Mouse (Mus musculus): ENCODE results near the gene Srrt.

The Srrt gene

GRCm38 (mm10) chr5:137338256-137338655, 30.8 kb upstream of the Srrt start:
- peak; percentile 86 to 90 for DNase-seq (ENCODE audit: low spot score in 2 of 2)

DNA sequence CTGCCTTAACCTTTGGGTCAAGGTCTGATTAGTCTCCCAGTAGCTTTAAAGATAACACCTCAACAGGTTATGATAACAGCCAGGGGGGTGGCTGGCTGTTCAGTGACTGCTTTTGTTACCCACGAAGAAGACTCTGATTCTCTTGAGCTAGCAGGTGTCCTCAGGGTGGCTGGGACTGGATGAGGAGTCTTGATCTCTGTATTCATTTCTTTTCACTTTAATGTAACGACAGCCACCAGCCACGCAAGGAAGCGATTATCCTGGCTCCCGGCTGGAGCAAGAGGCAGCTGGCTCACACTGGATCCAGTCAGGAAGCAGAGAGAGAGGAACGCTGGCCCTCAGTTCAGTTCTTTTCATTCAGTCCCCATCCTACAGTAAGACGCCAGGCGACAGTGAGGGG, 29.7 kb upstream of the Srrt start:
- DNase-seq (ENCODE audit: low spot score in 2 of 2): no peak

DNA sequence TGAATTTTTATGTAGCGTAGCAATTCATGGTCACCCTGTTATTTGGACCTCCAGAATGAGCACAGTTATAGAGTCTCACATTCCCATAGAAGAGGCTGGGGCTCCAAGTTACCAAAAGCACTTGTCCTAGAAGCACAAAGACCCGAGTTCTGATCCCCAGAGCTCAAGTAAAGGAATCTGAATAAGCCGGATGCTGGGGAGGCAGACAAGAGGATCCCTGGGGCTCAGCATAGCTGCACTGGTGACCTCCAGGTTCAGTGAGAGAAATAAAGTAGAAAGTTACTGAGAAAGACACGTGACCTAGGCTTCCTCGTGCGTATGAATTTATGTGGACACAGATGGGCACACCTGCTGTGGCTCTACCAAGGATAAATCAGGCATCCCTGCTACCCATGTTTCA, 27.6 kb upstream of the Srrt start:
- DNase-seq (ENCODE audit: low spot score in 2 of 2): no peak

DNA sequence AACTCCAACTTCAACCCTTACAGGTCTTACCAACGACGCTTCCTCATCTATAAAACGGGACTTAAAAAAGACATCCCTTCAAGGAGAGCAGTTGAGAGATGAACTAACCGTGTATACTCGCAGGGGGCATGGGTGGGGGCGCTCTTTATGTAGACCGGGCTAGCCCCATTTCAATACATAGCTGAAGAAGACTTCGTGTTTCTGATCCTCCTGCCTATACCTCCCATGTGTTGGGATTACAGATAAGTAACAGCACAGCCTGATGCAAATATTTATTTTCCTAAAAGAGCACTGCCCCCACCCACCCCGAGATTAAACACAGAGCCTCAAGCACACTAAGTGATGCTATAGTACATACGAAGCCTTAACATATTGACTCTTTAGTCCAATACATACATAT, 26.8 kb upstream of the Srrt start:
- no peak for DNase-seq (ENCODE audit: low spot score in 2 of 2)

DNA sequence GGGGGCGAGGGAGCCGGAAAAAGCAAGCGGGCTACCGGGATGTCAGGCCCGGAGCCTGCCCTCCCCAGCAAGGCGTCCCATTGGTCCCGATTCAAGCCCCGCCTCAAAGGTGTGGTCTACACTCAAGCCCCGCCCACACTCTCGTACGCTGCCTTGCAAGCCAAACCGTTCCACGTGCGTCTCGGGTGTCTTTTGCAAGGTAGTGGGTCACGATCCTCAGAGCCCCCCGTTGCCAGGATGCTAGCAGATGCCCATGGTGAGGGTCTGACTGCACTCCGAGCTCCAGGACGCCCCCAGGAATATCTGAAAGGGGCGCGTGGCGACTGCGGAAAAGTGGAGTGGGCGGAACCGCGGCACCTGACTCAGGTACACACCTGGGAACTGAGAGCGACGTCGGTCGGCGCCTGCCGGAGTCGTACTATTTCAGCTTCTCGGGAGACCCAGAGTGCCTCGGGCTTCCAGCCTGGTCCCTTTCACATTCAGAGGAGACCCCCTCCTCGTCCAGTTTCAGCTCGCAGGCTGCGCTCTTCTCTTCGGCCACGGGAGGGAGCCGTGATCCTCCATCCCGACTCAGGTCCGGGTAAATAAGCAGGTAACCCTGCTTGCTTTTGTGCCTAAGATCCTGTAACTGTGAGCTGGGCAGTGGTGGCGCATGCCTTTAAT, 26.2 kb upstream of the Srrt start, which contains the start of gene Slc12a9:
Gene Slc12a9, minus strand, starts transcription at position 86 of the 663 bp plus-strand sequence.
- peak; percentile 88 to 92 for DNase-seq (ENCODE audit: low spot score in 2 of 2)

DNA sequence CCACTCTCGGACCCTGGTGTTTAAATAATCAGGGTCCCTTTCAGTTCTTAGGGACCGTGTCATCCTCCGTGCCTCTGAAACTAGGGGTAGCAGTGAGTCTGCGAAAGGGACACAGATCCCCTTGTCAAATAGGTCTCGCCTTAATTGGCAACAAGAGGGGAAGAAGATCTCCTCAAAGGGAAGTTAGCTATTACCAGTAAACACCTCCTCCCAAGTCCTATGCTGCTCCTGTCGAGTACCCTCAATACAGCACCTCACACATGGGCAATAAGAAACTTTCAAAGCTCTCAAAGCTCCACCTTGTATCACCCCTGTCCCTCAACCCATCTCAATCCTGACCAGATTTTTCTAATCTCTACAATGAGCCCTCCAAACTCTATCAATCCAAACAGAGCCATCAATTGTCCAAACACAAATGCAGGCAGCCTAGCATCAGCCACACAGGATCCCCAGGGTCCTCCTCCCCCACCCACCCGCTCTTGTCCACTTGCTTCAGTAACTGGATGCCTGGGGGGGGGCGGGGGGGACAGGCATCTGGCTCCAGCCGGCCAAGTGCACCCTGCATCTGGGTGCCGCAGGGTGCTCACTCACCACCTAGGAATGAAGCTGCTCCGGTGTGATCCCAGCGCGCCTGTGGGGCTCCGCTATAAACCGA, 25.5 kb upstream of the Srrt start:
- DNase-seq (ENCODE audit: low spot score in 2 of 2): no peak

DNA sequence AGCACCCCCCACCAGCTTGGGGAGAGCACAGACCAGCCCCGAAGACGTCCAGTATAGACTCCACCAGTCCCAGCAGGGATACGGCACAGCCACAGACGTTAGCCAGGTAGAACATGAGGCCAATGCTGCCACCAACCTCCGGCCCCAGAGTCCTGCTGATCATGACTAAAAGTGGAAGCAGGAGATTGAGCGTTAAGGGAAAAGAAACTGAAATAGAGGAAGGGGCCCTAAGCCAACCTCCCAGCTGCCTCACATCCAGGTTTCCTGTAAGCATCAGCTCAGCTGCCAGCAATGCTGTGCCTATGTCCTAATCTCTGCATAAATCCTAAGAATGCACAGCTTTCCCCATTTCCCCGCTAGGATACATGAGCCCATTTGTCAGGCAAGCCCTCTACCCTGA, 23.4 kb upstream of the Srrt start:
- DNase-seq (ENCODE audit: low spot score in 2 of 2): no peak

DNA sequence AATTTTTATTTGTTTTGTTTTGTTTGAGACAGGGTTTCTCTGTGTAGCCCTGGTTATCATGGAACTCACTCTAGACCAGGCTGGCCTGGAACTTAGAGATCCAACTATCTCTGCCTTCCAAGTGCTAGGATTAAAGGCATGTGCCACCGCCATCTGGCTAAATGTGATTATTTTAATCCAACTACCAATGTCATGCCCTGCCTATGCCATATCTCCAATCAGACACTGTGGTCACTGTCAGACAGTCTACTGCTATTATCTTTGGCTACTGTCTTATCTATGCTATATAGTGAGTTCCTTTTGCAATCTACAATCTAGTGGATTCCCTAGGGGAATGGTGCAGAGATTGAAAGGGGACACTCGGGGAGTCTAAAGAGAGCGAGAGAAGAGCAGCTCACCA, 13.5 kb upstream of the Srrt start:
- no peak for DNase-seq (ENCODE audit: low spot score in 2 of 2)

- no peak for DNase-seq (ENCODE audit: low spot score in 2 of 2)
Observed at GRCm38 (mm10) chr5:137318570-137318969, 11.1 kb upstream of the Srrt start.

DNA sequence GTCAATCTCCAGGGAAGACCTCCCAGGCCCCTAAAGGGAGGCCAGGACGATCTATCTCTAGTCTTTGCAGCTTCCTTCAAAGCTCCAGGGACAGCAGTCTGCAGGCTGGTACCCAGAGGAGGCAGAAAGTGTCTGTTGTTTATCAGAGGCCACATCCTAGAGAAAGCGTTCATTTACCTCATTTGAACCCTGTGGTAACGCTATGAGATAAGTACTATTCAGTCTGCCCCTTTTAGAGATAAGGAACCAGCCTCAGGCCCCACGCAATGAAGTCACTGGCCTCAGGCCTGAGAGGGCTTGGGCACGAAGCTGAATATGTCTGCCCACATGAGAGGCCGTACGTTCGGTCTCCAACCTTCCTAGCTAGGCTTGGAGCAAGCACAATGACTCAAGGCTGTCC, 9.9 kb upstream of the Srrt start:
- DNase-seq (ENCODE audit: low spot score in 2 of 2): no peak

DNA sequence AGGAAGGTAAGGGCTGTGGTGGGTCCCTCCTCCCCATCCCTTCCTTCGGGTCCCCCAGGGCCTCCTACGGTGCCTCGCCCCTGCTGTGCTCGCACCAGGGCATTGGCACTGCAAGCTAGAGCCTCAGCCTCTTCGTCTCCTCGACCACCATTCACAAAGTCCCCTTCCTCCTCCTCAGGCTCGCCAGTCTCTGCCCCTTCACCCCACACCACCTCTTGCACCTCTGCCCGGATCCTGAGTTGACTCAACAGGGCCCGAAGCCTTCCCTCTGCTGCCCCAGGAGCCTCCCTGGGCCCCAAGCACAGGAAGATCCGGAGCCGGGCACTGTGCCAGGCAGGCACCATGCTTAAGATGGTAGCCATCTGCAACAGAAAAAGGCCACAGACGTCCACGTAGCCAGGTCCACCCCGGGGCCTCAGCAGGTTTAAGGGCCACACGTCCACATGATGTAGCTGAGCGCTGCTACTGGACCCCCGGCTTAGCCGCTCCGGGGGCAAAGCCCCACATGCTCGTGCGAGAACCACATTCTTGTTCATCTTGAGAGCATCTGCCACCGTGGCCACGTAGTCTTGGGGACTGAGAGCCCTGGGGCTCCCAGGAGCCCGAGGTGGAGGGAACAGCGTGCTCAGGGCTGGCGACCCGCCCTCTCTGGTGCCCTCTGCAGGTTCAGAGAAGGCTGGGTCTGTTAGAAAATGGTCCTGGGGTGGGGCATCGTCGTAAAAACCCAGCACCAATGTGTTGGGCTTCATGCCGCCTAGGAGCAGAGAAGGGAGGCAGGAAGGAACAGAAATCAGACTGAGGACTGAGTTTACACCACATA, 7.8 kb upstream of the Srrt start:
- no peak for DNase-seq (ENCODE audit: low spot score in 2 of 2)

GRCm38 (mm10) chr5:137314193-137315083, 7.0 kb upstream of the Srrt start, which contains the start of gene Trip6:
Gene Trip6, minus strand, starts transcription at chr5:137314404.
- DNase-seq (ENCODE audit: low spot score in 2 of 2): peak in 1 of 2 experiments; percentile 54

GRCm38 (mm10) chr5:137313466-137314192, 6.2 kb upstream of the Srrt start:
- DNase-seq (ENCODE audit: low spot score in 2 of 2): no peak

DNA sequence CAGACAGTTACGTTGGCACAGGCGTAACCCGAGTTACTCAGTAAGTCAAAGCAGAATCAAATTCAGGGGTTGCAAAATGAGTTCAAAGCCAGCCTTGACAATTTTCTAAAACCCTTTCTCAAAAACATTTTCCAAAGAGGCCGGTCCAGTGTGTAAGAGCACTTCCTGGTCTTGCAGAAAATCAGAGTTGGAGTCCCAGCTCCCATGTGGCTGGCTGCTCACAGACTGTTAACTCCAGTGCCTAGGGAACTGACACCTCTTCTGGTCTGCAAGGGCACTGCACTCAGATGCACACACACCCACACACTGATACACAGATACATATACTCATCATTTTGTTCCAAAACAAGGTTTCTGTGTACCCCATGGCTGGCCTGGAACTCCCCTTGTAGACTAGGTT, 882 bp upstream of the Srrt start:
- DNase-seq (ENCODE audit: low spot score in 2 of 2): no peak

DNA sequence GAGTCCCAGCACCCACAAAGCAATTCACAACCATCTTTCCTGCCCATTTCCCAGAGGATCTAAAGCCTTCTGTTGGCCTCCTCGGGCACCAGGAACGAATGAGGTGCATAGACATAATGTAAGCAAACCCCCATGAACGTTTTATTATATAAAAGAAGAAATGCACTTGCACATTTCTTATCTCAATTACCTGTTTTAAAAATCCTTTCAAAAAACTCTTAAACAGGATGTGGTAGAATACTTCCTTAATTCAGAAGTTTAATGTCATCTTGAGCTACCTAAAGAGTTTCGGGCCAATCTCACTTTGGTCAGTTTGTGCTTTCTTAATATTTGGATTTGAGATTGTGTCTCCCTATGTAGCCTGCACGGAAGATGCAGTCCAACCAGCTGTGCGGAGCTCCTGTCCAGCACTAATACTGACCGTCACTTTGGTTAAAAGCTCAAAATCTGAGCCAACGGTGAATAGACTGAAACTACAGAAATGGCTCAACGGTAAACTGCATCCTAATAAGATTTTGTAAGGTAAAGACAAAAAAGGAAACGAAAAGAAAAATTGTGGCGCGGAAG, 952 bp downstream of the Srrt start:
- no peak for DNase-seq (ENCODE audit: low spot score in 2 of 2)

- peak in 1 of 2 experiments; percentile 45 for DNase-seq (ENCODE audit: low spot score in 2 of 2)
Observed at GRCm38 (mm10) chr5:137305822-137306221, 1.7 kb downstream of the Srrt start.

DNA sequence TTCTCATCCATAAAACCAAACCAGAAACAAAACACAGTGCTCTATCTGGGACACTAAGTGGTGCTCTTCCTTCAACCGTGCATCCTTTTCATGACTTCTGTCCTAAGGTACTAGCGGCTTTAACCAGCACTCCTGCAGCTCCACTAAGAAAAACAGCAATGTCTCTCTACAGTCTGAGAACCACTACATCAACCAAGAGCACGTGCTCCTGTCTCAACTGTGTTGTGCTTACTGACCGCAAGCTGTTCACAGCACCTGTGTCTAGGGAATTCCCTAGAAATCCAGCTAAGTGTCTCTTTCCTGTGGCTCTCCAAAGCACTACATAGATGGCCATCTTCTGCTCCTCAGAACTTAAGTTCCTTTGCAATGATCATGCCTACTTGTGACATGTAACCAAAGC, 2.7 kb downstream of the Srrt start:
- DNase-seq (ENCODE audit: low spot score in 2 of 2): no peak

- no peak for DNase-seq (ENCODE audit: low spot score in 2 of 2)
Observed at GRCm38 (mm10) chr5:137304165-137304564, 3.3 kb downstream of the Srrt start.

DNA sequence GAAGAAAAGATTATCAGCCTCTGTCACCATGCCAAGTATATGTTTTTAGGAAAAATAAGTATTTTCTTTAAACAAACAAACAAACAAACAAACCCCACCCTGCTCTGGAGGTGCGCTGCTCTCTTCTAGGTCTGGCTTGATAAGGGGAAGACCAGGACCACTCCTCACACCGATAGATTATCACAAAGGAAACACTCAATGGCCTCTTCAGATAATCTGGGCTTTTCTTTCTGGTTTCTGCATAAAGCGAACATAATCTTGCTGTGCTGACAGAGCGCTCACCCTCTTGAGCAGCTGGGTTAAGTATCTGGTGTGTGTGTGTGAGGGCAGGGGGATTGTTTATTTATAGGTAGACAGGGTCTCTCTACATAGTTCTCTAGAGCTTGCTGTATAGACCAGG, 3.9 kb downstream of the Srrt start:
- no peak for DNase-seq (ENCODE audit: low spot score in 2 of 2)

GRCm38 (mm10) chr5:137301253-137301652, 6.2 kb downstream of the Srrt start:
- no peak for DNase-seq (ENCODE audit: low spot score in 2 of 2)

DNA sequence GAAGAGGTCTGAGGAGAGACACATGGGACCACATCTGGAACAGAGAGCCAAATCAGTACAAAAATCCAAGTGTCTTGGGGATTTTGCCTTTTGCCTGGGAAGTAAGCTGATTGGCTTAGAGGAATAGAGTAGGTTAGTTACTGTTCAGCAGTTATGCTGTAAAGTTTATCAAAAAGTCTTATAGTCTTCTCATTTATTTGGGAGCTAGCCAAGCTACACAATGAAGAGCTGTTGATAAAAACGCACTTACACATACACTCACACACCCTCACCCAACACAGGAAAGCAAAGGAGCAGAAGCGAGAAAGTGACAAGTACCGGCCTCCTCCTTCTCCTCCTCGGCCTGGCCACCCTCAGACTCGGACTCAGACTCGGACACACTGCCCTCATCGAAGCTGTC, 8.2 kb downstream of the Srrt start:
- DNase-seq (ENCODE audit: low spot score in 2 of 2): no peak

Measured in frontal cortex, postnatal 36 days (tissue).